Mouse (Mus musculus) cerebellum, postnatal 14 days (tissue): Measurements from ENCODE around the gene Mid1.

Source experiments
- DNase-seq, 2 experiments: peaks; one replicate each; pipeline ENCODE4 v3.0.0; 2021; ENCODE audit warnings: mixed read lengths in 2 of 2

The Mid1 gene

GRCm38 (mm10) chrX:169685131-169685530, at the start of gene Mid1:
Gene Mid1, plus strand, starts transcription at chrX:169685199.
- DNase-seq, result peak; percentile 3 to 16

- DNase-seq, result no peak
These were observed 11.9 kb upstream of the Mid1 start for GRCm38 (mm10) chrX:169673056-169673455.

- DNase-seq, result no peak
These were observed 8.7 kb upstream of the Mid1 start for GRCm38 (mm10) chrX:169676313-169676712.

- no peak for DNase-seq
These were observed 732 bp downstream of the Mid1 start for GRCm38 (mm10) chrX:169685731-169686130.

- DNase-seq, result no peak
These were observed 6.2 kb downstream of the Mid1 start for GRCm38 (mm10) chrX:169691217-169691616.

- no peak for DNase-seq
These were observed 6.7 kb downstream of the Mid1 start for GRCm38 (mm10) chrX:169691675-169692074.

GRCm38 (mm10) chrX:169692225-169692909, 7.4 kb downstream of the Mid1 start:
- no peak for DNase-seq

GRCm38 (mm10) chrX:169704016-169704602, 19.1 kb downstream of the Mid1 start:
- peak; percentile 27 to 56 for DNase-seq

- no peak for DNase-seq
These were observed 38.5 kb downstream of the Mid1 start for GRCm38 (mm10) chrX:169723511-169723910.

GRCm38 (mm10) chrX:169735387-169735969, 50.5 kb downstream of the Mid1 start:
- no peak for DNase-seq

- no peak for DNase-seq
These were observed 73.0 kb downstream of the Mid1 start for GRCm38 (mm10) chrX:169758001-169758400.

GRCm38 (mm10) chrX:169779535-169779934, 94.5 kb downstream of the Mid1 start, which contains the start of gene 4933400A11Rik:
Gene 4933400A11Rik, minus strand, starts transcription at chrX:169779635.
- DNase-seq, result no peak

GRCm38 (mm10) chrX:169789702-169790101, 104.7 kb downstream of the Mid1 start:
- DNase-seq, result no peak

- no peak for DNase-seq
These were observed 107.9 kb downstream of the Mid1 start for GRCm38 (mm10) chrX:169792879-169793278.

- no peak for DNase-seq
These were observed 109.4 kb downstream of the Mid1 start for GRCm38 (mm10) chrX:169794421-169794820.

- DNase-seq, result no peak
These were observed 109.9 kb downstream of the Mid1 start for GRCm38 (mm10) chrX:169794831-169795311.

GRCm38 (mm10) chrX:169797148-169797547, 112.1 kb downstream of the Mid1 start:
- DNase-seq, result no peak

- DNase-seq, result peak; percentile 50 to 74
These were observed 114.1 kb downstream of the Mid1 start for GRCm38 (mm10) chrX:169798987-169799680.

GRCm38 (mm10) chrX:169800238-169800637, 115.2 kb downstream of the Mid1 start:
- no peak for DNase-seq

GRCm38 (mm10) chrX:169805791-169806190, 120.8 kb downstream of the Mid1 start:
- no peak for DNase-seq

- no peak for DNase-seq
These were observed 122.7 kb downstream of the Mid1 start for GRCm38 (mm10) chrX:169807744-169808143.

- no peak for DNase-seq
These were observed 126.3 kb downstream of the Mid1 start for GRCm38 (mm10) chrX:169811318-169811717.

- no peak for DNase-seq
These were observed 126.8 kb downstream of the Mid1 start for GRCm38 (mm10) chrX:169811783-169812182.
